Mouse (Mus musculus) left cerebral cortex, adult 11 months (tissue): ENCODE measurements around the gene Sppl2b.

Experiments
- DNase-seq: peaks from one replicate; pipeline ENCODE4 v3.0.0; 2022; ENCODE audit warnings: low spot score

Sppl2b gene

GRCm38 (mm10) chr10:80845055-80845693, 9.9 kb upstream of the Sppl2b start:
- no peak for DNase-seq

GRCm38 (mm10) chr10:80845732-80846131, 9.3 kb upstream of the Sppl2b start:
- DNase-seq: no peak

GRCm38 (mm10) chr10:80848571-80848970, 6.5 kb upstream of the Sppl2b start:
- no peak for DNase-seq

GRCm38 (mm10) chr10:80855749-80856073, 636 bp downstream of the Sppl2b start:
- DNase-seq: no peak

GRCm38 (mm10) chr10:80856267-80856666, 1.2 kb downstream of the Sppl2b start:
- DNase-seq: no peak

- no peak for DNase-seq
These were observed 1.8 kb downstream of the Sppl2b start for GRCm38 (mm10) chr10:80856908-80857307.

GRCm38 (mm10) chr10:80857386-80857785, 2.3 kb downstream of the Sppl2b start:
- DNase-seq: no peak

- no peak for DNase-seq
These were observed 2.8 kb downstream of the Sppl2b start for GRCm38 (mm10) chr10:80857848-80858247.

GRCm38 (mm10) chr10:80858350-80858935, 3.4 kb downstream of the Sppl2b start:
- no peak for DNase-seq

GRCm38 (mm10) chr10:80862305-80862704, 7.2 kb downstream of the Sppl2b start:
- DNase-seq: no peak

- no peak for DNase-seq
These were observed 9.4 kb downstream of the Sppl2b start for GRCm38 (mm10) chr10:80864446-80864845.

GRCm38 (mm10) chr10:80870993-80871392, 15.9 kb downstream of the Sppl2b start:
- DNase-seq: no peak

GRCm38 (mm10) chr10:80871581-80871980, 16.5 kb downstream of the Sppl2b start, which contains the start of gene Tmprss9:
Gene Tmprss9, plus strand, starts transcription at chr10:80871848.
- no peak for DNase-seq

- DNase-seq: no peak
These were observed 19.0 kb downstream of the Sppl2b start for GRCm38 (mm10) chr10:80874035-80874434.

GRCm38 (mm10) chr10:80876028-80876427, 21.0 kb downstream of the Sppl2b start:
- no peak for DNase-seq

GRCm38 (mm10) chr10:80876594-80876993, 21.5 kb downstream of the Sppl2b start:
- no peak for DNase-seq

- no peak for DNase-seq
These were observed 25.1 kb downstream of the Sppl2b start for GRCm38 (mm10) chr10:80880131-80880641.

GRCm38 (mm10) chr10:80880901-80881300, 25.8 kb downstream of the Sppl2b start:
- DNase-seq: no peak

GRCm38 (mm10) chr10:80881301-80881700, 26.2 kb downstream of the Sppl2b start:
- DNase-seq: no peak

GRCm38 (mm10) chr10:80887181-80887580, 32.1 kb downstream of the Sppl2b start:
- DNase-seq: no peak

GRCm38 (mm10) chr10:80895100-80895499, 40.0 kb downstream of the Sppl2b start:
- no peak for DNase-seq

- no peak for DNase-seq
These were observed 40.6 kb downstream of the Sppl2b start for GRCm38 (mm10) chr10:80895697-80896096.

GRCm38 (mm10) chr10:80896581-80897485, 41.8 kb downstream of the Sppl2b start:
- DNase-seq: no peak
